Mouse (Mus musculus) embryo, embryonic 10.5 days (tissue): ENCODE measurements around the gene Plxna1.

Source experiments
- DNase-seq: peaks from one replicate; pipeline ENCODE4 v3.0.0-alpha.2; 2015; ENCODE audit warnings: low spot score

The Plxna1 gene

GRCm38 (mm10) chr6:89281492-89282332 is 80.7 kb downstream of the Plxna1 start:
- peak; percentile 18 for DNase-seq

DNA sequence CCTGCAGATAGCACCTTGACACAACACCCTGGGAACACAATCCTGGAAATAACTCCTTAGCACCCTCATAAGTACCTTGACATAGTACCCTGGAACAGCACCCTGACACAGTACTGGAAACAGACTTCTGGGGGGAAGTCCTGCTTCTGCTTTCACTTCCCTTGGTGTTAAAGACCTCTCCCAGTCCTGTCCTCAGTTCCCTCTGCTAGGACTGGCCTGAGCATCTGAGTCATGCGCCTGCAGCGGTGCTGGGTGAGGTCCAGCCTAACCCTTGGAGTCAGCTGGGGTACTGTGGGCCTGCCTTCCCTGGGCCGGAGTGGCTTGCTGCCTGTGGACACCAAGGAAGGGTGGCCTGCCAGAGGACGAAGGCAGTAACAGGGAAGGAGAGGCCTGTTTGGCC is 81.9 kb downstream of the Plxna1 start:
- DNase-seq = no peak

- DNase-seq = no peak
These were observed 90.5 kb downstream of the Plxna1 start for GRCm38 (mm10) chr6:89271731-89272475.

DNA sequence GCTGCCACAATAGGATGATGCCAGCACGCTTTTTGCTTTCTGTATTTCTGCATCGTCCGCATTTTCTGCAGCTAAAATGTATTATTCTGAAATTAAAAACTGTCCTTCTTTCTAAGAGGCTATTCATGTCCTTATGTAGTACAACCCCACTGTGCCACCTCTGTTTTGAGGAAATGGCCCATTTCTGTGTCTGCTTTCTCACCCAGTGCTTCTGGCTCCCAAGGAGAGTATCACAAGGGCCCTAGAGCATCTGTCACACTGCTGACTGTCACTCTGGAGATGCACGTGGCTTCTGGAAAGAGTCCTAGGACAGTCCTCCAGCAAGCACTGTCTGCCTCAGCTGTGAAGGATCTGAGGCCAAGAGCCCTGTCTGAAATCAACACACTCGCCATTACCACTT is 95.2 kb downstream of the Plxna1 start:
- DNase-seq = no peak
